Mouse (Mus musculus) adrenal gland, adult (tissue): ENCODE data around the gene Ccdc3.

Source experiments
- DNase-seq, 2 experiments: peaks; one replicate each; pipeline ENCODE4 v3.0.0; 2022 to 2023; ENCODE audit warnings: low spot score in 1 of 2; ENCODE audit not compliant: inconsistent age in 2 of 2

The Ccdc3 gene

GRCm38 (mm10) chr2:5137500-5138286, at the start of gene Ccdc3:
Ccdc3 (plus strand) TSS chr2:5137776.
- peak; percentile 18 to 72 for DNase-seq

GRCm38 (mm10) chr2:5090385-5090784, 47.2 kb upstream of the Ccdc3 start:
- DNase-seq = peak in 1 of 2 experiments; percentile 59

GRCm38 (mm10) chr2:5094876-5095275, 42.7 kb upstream of the Ccdc3 start:
- DNase-seq = no peak

- no peak for DNase-seq
Observed at GRCm38 (mm10) chr2:5095316-5095715, 42.3 kb upstream of the Ccdc3 start.

- no peak for DNase-seq
Observed at GRCm38 (mm10) chr2:5097786-5098445, 39.7 kb upstream of the Ccdc3 start.

GRCm38 (mm10) chr2:5099176-5099575, 38.4 kb upstream of the Ccdc3 start:
- no peak for DNase-seq

GRCm38 (mm10) chr2:5101743-5102245, 35.8 kb upstream of the Ccdc3 start:
- no peak for DNase-seq

- no peak for DNase-seq
Observed at GRCm38 (mm10) chr2:5102891-5103290, 34.7 kb upstream of the Ccdc3 start.

GRCm38 (mm10) chr2:5112785-5113291, 24.7 kb upstream of the Ccdc3 start:
- no peak for DNase-seq

GRCm38 (mm10) chr2:5114386-5114785, 23.2 kb upstream of the Ccdc3 start:
- DNase-seq = no peak

- DNase-seq = no peak
Observed at GRCm38 (mm10) chr2:5116856-5117532, 20.6 kb upstream of the Ccdc3 start.

- no peak for DNase-seq
Observed at GRCm38 (mm10) chr2:5125506-5125905, 12.1 kb upstream of the Ccdc3 start.

- DNase-seq = no peak
Observed at GRCm38 (mm10) chr2:5127369-5127768, 10.2 kb upstream of the Ccdc3 start.

GRCm38 (mm10) chr2:5129099-5129498, 8.5 kb upstream of the Ccdc3 start:
- DNase-seq = no peak

- DNase-seq = peak in 1 of 2 experiments; percentile 35
Observed at GRCm38 (mm10) chr2:5132046-5132445, 5.5 kb upstream of the Ccdc3 start.

- peak in 1 of 2 experiments; percentile 52 for DNase-seq
Observed at GRCm38 (mm10) chr2:5134959-5135743, 2.4 kb upstream of the Ccdc3 start.

GRCm38 (mm10) chr2:5139961-5140360, 2.4 kb downstream of the Ccdc3 start:
- no peak for DNase-seq

GRCm38 (mm10) chr2:5144446-5144845, 6.9 kb downstream of the Ccdc3 start:
- no peak for DNase-seq

GRCm38 (mm10) chr2:5147907-5148306, 10.3 kb downstream of the Ccdc3 start:
- no peak for DNase-seq

- no peak for DNase-seq
Observed at GRCm38 (mm10) chr2:5154711-5155110, 17.1 kb downstream of the Ccdc3 start.
